Mouse (Mus musculus): ENCODE data around the gene Tas2r108. TPM values are rescaled to one million over a fixed set of nuclear protein-coding genes. Genes with fewer than 3 reads are reported as not detected.

Gene Tas2r108
- polyA plus RNA-seq, 1 experiment, result not detected

DNA sequence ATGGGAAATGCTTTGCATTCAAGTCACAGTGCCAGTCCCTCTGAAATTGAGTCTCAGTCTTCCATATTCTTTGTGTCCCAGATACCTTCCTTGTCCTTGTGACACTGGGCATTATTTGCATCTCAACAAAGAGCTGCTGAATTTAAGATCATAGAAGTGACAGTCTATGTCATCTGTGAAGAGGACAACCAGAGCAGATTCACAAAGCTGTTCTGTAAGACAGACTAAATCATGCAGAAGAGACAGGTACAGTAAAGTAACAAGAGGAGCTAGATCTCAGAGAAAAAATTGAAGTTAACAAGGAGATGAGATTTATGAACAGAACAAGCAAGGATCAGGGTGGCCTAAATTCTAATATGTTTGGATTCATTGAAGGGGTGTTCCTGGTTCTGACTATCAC lies 2.4 kb upstream of the Tas2r108 start, which contains the start of gene Tas2r137:
Gene Tas2r137 (plus strand): TSS at position 301 of the 400 bp plus-strand sequence.
- H3K27ac ChIP-seq (ENCODE audit: insufficient read depth, low read depth, low read length), result no peak within 1 kb of the TSS
- TF ChIP-seq POLR2A (IDR thresholded peaks at IDR 0.05; ENCODE audit: insufficient read depth, low read depth, low read length) (no peak), CTCF (IDR thresholded peaks at IDR 0.05; ENCODE audit: insufficient read depth, low read depth, low read length) (no peak)
- no peak within 1 kb of the TSS for H3K4me3 ChIP-seq (ENCODE audit: insufficient read depth, low read depth, low read length)
- H3K4me1 ChIP-seq (ENCODE audit: control insufficient read depth, insufficient read depth, low read length), result no peaks in the 10 kb centered on the region

- 81% methylated on average over 1 of the region's 1 CpGs for WGBS
- H3K4me1 ChIP-seq (ENCODE audit: control insufficient read depth, insufficient read depth, low read length), result no peaks in the 10 kb centered on the region
- no peak within 1 kb of the TSS for H3K27ac ChIP-seq (ENCODE audit: insufficient read depth, low read depth, low read length)
- no peak within 1 kb of the TSS for H3K4me3 ChIP-seq (ENCODE audit: insufficient read depth, low read depth, low read length)
- no peak for TF ChIP-seq CTCF (IDR thresholded peaks at IDR 0.05; ENCODE audit: insufficient read depth, low read depth, low read length)
- TF ChIP-seq POLR2A (IDR thresholded peaks at IDR 0.05; ENCODE audit: insufficient read depth, low read depth, low read length), result no peak
Measured at GRCm38 (mm10) chr6:40519408-40519807, 26.1 kb downstream of the Tas2r108 start, which contains the start of gene Prss37. Prss37 (minus strand) TSS chr6:40519508.

Other genes starting within 250 kb of the Tas2r108 start
- gene Agk, start 168.4 kb upstream of the Tas2r108 start, polyA plus RNA-seq (2012; ENCODE audit: insufficient read depth, insufficient read length, low replicate concordance, missing spikeins), result 304 TPM in 1 of 2 replicates, not detected in the other
- gene E330009J07Rik, start 57.4 kb upstream of the Tas2r108 start, polyA plus RNA-seq (2012; ENCODE audit: insufficient read depth, insufficient read length, low replicate concordance, missing spikeins), result 44.9 and 190 TPM in 2 replicates
- not detected in 2 replicates for gene Wee2, start 54.4 kb upstream of the Tas2r108 start, polyA plus RNA-seq (2012; ENCODE audit: insufficient read depth, insufficient read length, low replicate concordance, missing spikeins)
- gene Ssbp1, start 22.2 kb upstream of the Tas2r108 start, polyA plus RNA-seq (2012; ENCODE audit: insufficient read depth, insufficient read length, low replicate concordance, missing spikeins), result not detected in 2 replicates
- gene Tas2r137, start 2.3 kb upstream of the Tas2r108 start, polyA plus RNA-seq (2012; ENCODE audit: insufficient read depth, insufficient read length, low replicate concordance, missing spikeins), result not detected in 2 replicates
- gene Prss37, start 26.0 kb downstream of the Tas2r108 start, polyA plus RNA-seq (2012; ENCODE audit: insufficient read depth, insufficient read length, low replicate concordance, missing spikeins), result not detected in 2 replicates
- gene Olfr461, start 61.5 kb downstream of the Tas2r108 start, polyA plus RNA-seq (2012; ENCODE audit: insufficient read depth, insufficient read length, low replicate concordance, missing spikeins), result not detected in 2 replicates
- not detected in 2 replicates for gene Olfr460, start 76.0 kb downstream of the Tas2r108 start, polyA plus RNA-seq (2012; ENCODE audit: insufficient read depth, insufficient read length, low replicate concordance, missing spikeins)
- not detected in 2 replicates for gene Clec5a, start 92.3 kb downstream of the Tas2r108 start, polyA plus RNA-seq (2012; ENCODE audit: insufficient read depth, insufficient read length, low replicate concordance, missing spikeins)
- gene Tas2r138, start 119.8 kb downstream of the Tas2r108 start, polyA plus RNA-seq (2012; ENCODE audit: insufficient read depth, insufficient read length, low replicate concordance, missing spikeins), result not detected in 2 replicates
- not detected in 2 replicates for gene Mgam, start 135.3 kb downstream of the Tas2r108 start, polyA plus RNA-seq (2012; ENCODE audit: insufficient read depth, insufficient read length, low replicate concordance, missing spikeins)

All from olfactory bulb, adult 2 months (tissue).